Mouse (Mus musculus) liver, embryonic 15.5 days (tissue): ENCODE results near the gene Mrpl17. TPM values are rescaled to one million over a fixed set of nuclear protein-coding genes. Genes with fewer than 3 reads are reported as not detected.
"Not testable (repeated sequence)": the region's sequence is repeated elsewhere in the genome, so short reads cannot be mapped to it uniquely, and the experiment has no call there.

ENCODE experiments used
- ATAC-seq: fragments of 200-750 bp; cut with Nextera tagmentation; 2 replicates; pipeline ENCODE4 v1.8.0; 2017; ENCODE audit warnings: moderate number of reproducible peaks, mild to moderate bottlenecking, moderate library complexity; ENCODE audit not compliant: insufficient read depth
- H3K27ac ChIP-seq: fragments of 300-500 bp; sonication (generic); replicated peaks from 2 replicates; pipeline ENCODE4 v1.5.1; 2015; ENCODE audit warnings: mild to moderate bottlenecking, inconsistent platforms
- H3K27me3 ChIP-seq: fragments of 300-500 bp; sonication (generic); 2 replicates; pipeline ENCODE4 v1.6.1; 2015; ENCODE audit warnings: mild to moderate bottlenecking, inconsistent platforms
- H3K36me3 ChIP-seq: fragments of 300-500 bp; sonication (generic); replicated peaks from 2 replicates; pipeline ENCODE4 v1.6.1; 2015; ENCODE audit warnings: moderate library complexity, mild to moderate bottlenecking, inconsistent platforms
- H3K4me1 ChIP-seq: fragments of 300-500 bp; sonication (generic); replicated peaks from 2 replicates; pipeline ENCODE4 v1.6.1; 2015; ENCODE audit warnings: inconsistent platforms
- H3K4me2 ChIP-seq: fragments of 300-500 bp; sonication (generic); 2 replicates; pipeline ENCODE4 v1.6.1; 2015; ENCODE audit warnings: moderate library complexity, mild to moderate bottlenecking, inconsistent platforms
- H3K4me3 ChIP-seq: fragments of 300-500 bp; sonication (generic); replicated peaks from 2 replicates; pipeline ENCODE4 v1.5.1; 2015; ENCODE audit warnings: mild to moderate bottlenecking, inconsistent platforms
- H3K9ac ChIP-seq: fragments of 300-500 bp; sonication (generic); 2 replicates; pipeline ENCODE4 v1.6.1; 2015; ENCODE audit warnings: moderate library complexity, mild to moderate bottlenecking, inconsistent platforms
- H3K9me3 ChIP-seq: fragments of 300-500 bp; sonication (generic); replicated peaks from 2 replicates; pipeline ENCODE4 v1.6.1; 2016; ENCODE audit warnings: inconsistent platforms
- WGBS: fragments of 180-500 bp; shearing (Covaris S2); methylation state at CpG from one replicate; pipeline ENCODE4 v1.1.7; 2015; ENCODE audit warnings: mixed read lengths; ENCODE audit not compliant: insufficient replicate concordance; 5-methylcytosine and 5-hydroxymethylcytosine counted together
- polyA plus RNA-seq: library from polyadenylated mRNA; unstranded; fragments of >200 nt; fragmentation: Nextera tagmentation; extraction: Ambion mirVana; gene quantifications from 2 replicates; pipeline ENCODE4 v1.2.1, GENCODE M21; 2015

The Mrpl17 gene
- 213 and 216 TPM in 2 replicates for polyA plus RNA-seq

- H3K36me3 ChIP-seq, result peaks cover 16% of the 10 kb centered on the region
- no peaks in the 10 kb centered on the region for H3K9me3 ChIP-seq
- H3K27ac ChIP-seq, result peak within 1 kb of the TSS; percentile 85
- peaks cover 23% of the 10 kb centered on the region for H3K4me1 ChIP-seq
- H3K4me3 ChIP-seq, result peak within 1 kb of the TSS; percentile 88
- peak; percentile 98 for ATAC-seq
- no peaks in the 10 kb centered on the region for H3K27me3 ChIP-seq
- WGBS, result under 1% methylated on average over 49 of the region's 52 CpGs
- peak within 1 kb of the TSS; percentile 86 for H3K4me2 ChIP-seq
- H3K9ac ChIP-seq, result peak within 1 kb of the TSS; percentile 93
These were observed at the start of gene Mrpl17 for GRCm38 (mm10) chr7:105810877-105811489. Mrpl17 (minus strand) TSS chr7:105811099.

GRCm38 (mm10) chr7:105855718-105856560, 45.0 kb upstream of the Mrpl17 start:
- not testable (repeated sequence) for ATAC-seq

GRCm38 (mm10) chr7:105824281-105824680, 13.4 kb upstream of the Mrpl17 start:
- no peak overlapping the region for H3K9ac ChIP-seq
- H3K36me3 ChIP-seq, result no peaks in the 10 kb centered on the region
- no peak overlapping the region for H3K4me2 ChIP-seq
- no peaks in the 10 kb centered on the region for H3K4me1 ChIP-seq
- H3K9me3 ChIP-seq, result no peaks in the 10 kb centered on the region
- WGBS, result 60% methylated on average over 7 of the region's 7 CpGs
- H3K27me3 ChIP-seq, result peaks cover 6% of the 10 kb centered on the region; the same call in 1 of the 2 replicates
- no peak overlapping the region for H3K27ac ChIP-seq
- ATAC-seq, result no peak
- no peak overlapping the region for H3K4me3 ChIP-seq

More at GRCm38 (mm10) chr7:105855718-105856560, 45.0 kb upstream of the Mrpl17 start:
- H3K36me3 ChIP-seq, H3K4me1 ChIP-seq, H3K27ac ChIP-seq, H3K27me3 ChIP-seq, H3K9me3 ChIP-seq, H3K4me2 ChIP-seq, H3K4me3 ChIP-seq, H3K9ac ChIP-seq: not testable (repeated sequence)
- no CpG with 5 or more reads among the region's 2 CpGs for WGBS

GRCm38 (mm10) chr7:105818483-105818882, 7.6 kb upstream of the Mrpl17 start:
- Histone ChIP-seq H3K9me3 (no peaks in the 10 kb centered on the region), H3K4me1 (no peaks in the 10 kb centered on the region), H3K27me3 (no peaks in the 10 kb centered on the region), H3K4me3 (no peak overlapping the region), H3K36me3 (no peaks in the 10 kb centered on the region), H3K27ac (no peak overlapping the region), H3K4me2 (no peak overlapping the region), H3K9ac (no peak overlapping the region)
- no peak for ATAC-seq
- 1% methylated on average over 1 of the region's 1 CpGs for WGBS

GRCm38 (mm10) chr7:105816736-105817135, 5.8 kb upstream of the Mrpl17 start:
- Histone ChIP-seq H3K4me2 (no peak overlapping the region), H3K4me1 (no peaks in the 10 kb centered on the region), H3K27ac (no peak overlapping the region), H3K9ac (no peak overlapping the region), H3K9me3 (no peaks in the 10 kb centered on the region), H3K4me3 (no peak overlapping the region), H3K36me3 (no peaks in the 10 kb centered on the region), H3K27me3 (no peaks in the 10 kb centered on the region)
- ATAC-seq, result no peak

- Histone ChIP-seq H3K4me3 (no peak overlapping the region), H3K36me3 (peaks cover 16% of the 10 kb centered on the region), H3K4me2 (no peak overlapping the region), H3K27me3 (no peaks in the 10 kb centered on the region), H3K27ac (no peak overlapping the region), H3K9ac (no peak overlapping the region), H3K9me3 (no peaks in the 10 kb centered on the region), H3K4me1 (peaks cover 23% of the 10 kb centered on the region)
- no peak for ATAC-seq
- WGBS, result 72% methylated on average over 3 of the region's 3 CpGs
These were observed 2.4 kb upstream of the Mrpl17 start for GRCm38 (mm10) chr7:105813326-105813725.

GRCm38 (mm10) chr7:105812566-105812965, 1.7 kb upstream of the Mrpl17 start:
- Histone ChIP-seq H3K27me3 (no peaks in the 10 kb centered on the region), H3K27ac (no peak overlapping the region), H3K4me3 (no peak overlapping the region), H3K36me3 (peaks cover 16% of the 10 kb centered on the region), H3K9ac (no peak overlapping the region), H3K4me1 (peaks cover 23% of the 10 kb centered on the region), H3K4me2 (no peak overlapping the region), H3K9me3 (no peaks in the 10 kb centered on the region)
- no peak for ATAC-seq
- WGBS, result 55% methylated on average over 3 of the region's 3 CpGs

GRCm38 (mm10) chr7:105811516-105811915, 617 bp upstream of the Mrpl17 start:
- Histone ChIP-seq H3K4me1 (peaks cover 23% of the 10 kb centered on the region), H3K4me2 (peak overlapping the region; percentile 86), H3K4me3 (peak overlapping the region; percentile 88), H3K27ac (no peak overlapping the region), H3K27me3 (no peaks in the 10 kb centered on the region), H3K36me3 (peaks cover 16% of the 10 kb centered on the region), H3K9ac (no peak overlapping the region), H3K9me3 (no peaks in the 10 kb centered on the region)
- no peak for ATAC-seq

- Histone ChIP-seq H3K9ac (peak overlapping the region; percentile 93), H3K4me3 (peak overlapping the region; percentile 88), H3K27ac (peak overlapping the region; percentile 85), H3K4me2 (peak overlapping the region; percentile 86), H3K4me1 (peaks cover 23% of the 10 kb centered on the region), H3K36me3 (peaks cover 16% of the 10 kb centered on the region), H3K9me3 (no peaks in the 10 kb centered on the region), H3K27me3 (no peaks in the 10 kb centered on the region)
- 2% methylated on average over 37 of the region's 37 CpGs for WGBS
- ATAC-seq, result peak; percentile 16; the same call in 1 of the 2 replicates
These were observed 521 bp downstream of the Mrpl17 start for GRCm38 (mm10) chr7:105810280-105810876.

- Histone ChIP-seq H3K4me2 (peak overlapping the region; percentile 86), H3K27ac (peak overlapping the region; percentile 85; the same call in 1 of the 2 replicates), H3K27me3 (no peaks in the 10 kb centered on the region), H3K4me3 (peak overlapping the region; percentile 88), H3K4me1 (peaks cover 23% of the 10 kb centered on the region), H3K9ac (peak overlapping the region; percentile 93), H3K9me3 (no peaks in the 10 kb centered on the region), H3K36me3 (peaks cover 16% of the 10 kb centered on the region)
- ATAC-seq, result no peak
- WGBS, result 65% methylated on average over 7 of the region's 7 CpGs
These were observed 1.1 kb downstream of the Mrpl17 start for GRCm38 (mm10) chr7:105809836-105810235.

GRCm38 (mm10) chr7:105808385-105808784, 2.5 kb downstream of the Mrpl17 start:
- no peak overlapping the region for H3K4me2 ChIP-seq
- H3K27me3 ChIP-seq, result no peaks in the 10 kb centered on the region
- no peak overlapping the region for H3K4me3 ChIP-seq
- no peaks in the 10 kb centered on the region for H3K9me3 ChIP-seq
- no peak overlapping the region for H3K9ac ChIP-seq
- H3K36me3 ChIP-seq, result peaks cover 16% of the 10 kb centered on the region
- WGBS, result 40% methylated on average over 1 of the region's 1 CpGs
- no peak overlapping the region for H3K27ac ChIP-seq
- peaks cover 23% of the 10 kb centered on the region for H3K4me1 ChIP-seq
- no peak for ATAC-seq
